Mouse (Mus musculus): ENCODE data around the gene Ctsa. TPM values are rescaled to one million over a fixed set of nuclear protein-coding genes. Genes with fewer than 3 reads are reported as not detected.
A peak's percentile ranks its signal among the peaks of the same experiment; 100 is the strongest.

Ctsa gene
- polyA plus RNA-seq, 1 experiment from 2014 or later: 1,079 TPM

GRCm38 (mm10) chr2:164823181-164823585 is 9.5 kb upstream of the Ctsa start:
- H3K27me3 ChIP-seq (replicated peaks; ENCODE audit: control insufficient read depth, insufficient read depth, low read length): no peaks in the 10 kb centered on the region
- H3K4me3 ChIP-seq (ENCODE audit: low read depth, low read length): peak overlapping the region; percentile 68
- 2% methylated on average over 10 of the region's 10 CpGs for WGBS
- no peaks in the 10 kb centered on the region for H3K9me3 ChIP-seq (ENCODE audit: control insufficient read depth)
- peak; percentile 41 for ATAC-seq
- peak; percentile 46 for TF ChIP-seq CTCF (IDR thresholded peaks at IDR 0.05; ENCODE audit: low read depth)
- H3K27ac ChIP-seq (ENCODE audit: low read depth, low read length): peak overlapping the region; percentile 55
- peak overlapping the region; percentile 87 for H3K4me2 ChIP-seq (replicated peaks; ENCODE audit: low read depth)
- H3K4me1 ChIP-seq (replicated peaks; ENCODE audit: control insufficient read depth, insufficient read depth, low read length): no peaks in the 10 kb centered on the region
- peak overlapping the region; percentile 65 for H3K9ac ChIP-seq (ENCODE audit: low read depth, low read length)
- H3K36me3 ChIP-seq (ENCODE audit: control insufficient read depth, insufficient read depth): peaks cover 54% of the 10 kb centered on the region

GRCm38 (mm10) chr2:164823969-164824368 is 8.7 kb upstream of the Ctsa start:
- no peaks in the 10 kb centered on the region for H3K27me3 ChIP-seq (replicated peaks; ENCODE audit: control insufficient read depth, insufficient read depth, low read length)
- no peak overlapping the region for H3K9ac ChIP-seq (ENCODE audit: low read depth, low read length)
- whole genome bisulfite sequencing: 87% methylated on average over 4 of the region's 4 CpGs
- no peak overlapping the region for H3K4me2 ChIP-seq (replicated peaks; ENCODE audit: low read depth)
- H3K4me1 ChIP-seq (replicated peaks; ENCODE audit: control insufficient read depth, insufficient read depth, low read length): no peaks in the 10 kb centered on the region
- no peak overlapping the region for H3K4me3 ChIP-seq (ENCODE audit: low read depth, low read length)
- TF ChIP-seq CTCF (IDR thresholded peaks at IDR 0.05; ENCODE audit: low read depth): no peak
- H3K27ac ChIP-seq (ENCODE audit: low read depth, low read length): no peak overlapping the region
- H3K36me3 ChIP-seq (ENCODE audit: control insufficient read depth, insufficient read depth): peaks cover 55% of the 10 kb centered on the region
- ATAC-seq: no peak
- no peaks in the 10 kb centered on the region for H3K9me3 ChIP-seq (ENCODE audit: control insufficient read depth)

GRCm38 (mm10) chr2:164825521-164825920 is 7.2 kb upstream of the Ctsa start:
- Histone ChIP-seq H3K36me3 (ENCODE audit: control insufficient read depth, insufficient read depth) (peaks cover 48% of the 10 kb centered on the region), H3K27ac (ENCODE audit: low read depth, low read length) (no peak overlapping the region)
- TF ChIP-seq CTCF (IDR thresholded peaks at IDR 0.05; ENCODE audit: low read depth): no peak

GRCm38 (mm10) chr2:164827146-164827850 is 5.4 kb upstream of the Ctsa start:
- Histone ChIP-seq H3K9me3 (ENCODE audit: control insufficient read depth) (no peaks in the 10 kb centered on the region), H3K27me3 (replicated peaks; ENCODE audit: control insufficient read depth, insufficient read depth, low read length) (no peaks in the 10 kb centered on the region), H3K4me1 (replicated peaks; ENCODE audit: control insufficient read depth, insufficient read depth, low read length) (no peaks in the 10 kb centered on the region), H3K36me3 (ENCODE audit: control insufficient read depth, insufficient read depth) (peaks cover 34% of the 10 kb centered on the region), H3K4me2 (replicated peaks; ENCODE audit: low read depth) (no peak overlapping the region), H3K27ac (ENCODE audit: low read depth, low read length) (no peak overlapping the region), H3K4me3 (ENCODE audit: low read depth, low read length) (no peak overlapping the region), H3K9ac (ENCODE audit: low read depth, low read length) (no peak overlapping the region)
- TF ChIP-seq CTCF (IDR thresholded peaks at IDR 0.05; ENCODE audit: low read depth): no peak
- ATAC-seq: no peak
- WGBS: 86% methylated on average over 16 of the region's 16 CpGs

More at GRCm38 (mm10) chr2:164825521-164825920, 7.2 kb upstream of the Ctsa start:
- ATAC-seq: no peak
- 94% methylated on average over 17 of the region's 17 CpGs for WGBS
- Histone ChIP-seq H3K4me2 (replicated peaks; ENCODE audit: low read depth) (no peak overlapping the region), H3K9me3 (ENCODE audit: control insufficient read depth) (no peaks in the 10 kb centered on the region), H3K4me3 (ENCODE audit: low read depth, low read length) (no peak overlapping the region), H3K9ac (ENCODE audit: low read depth, low read length) (no peak overlapping the region), H3K4me1 (replicated peaks; ENCODE audit: control insufficient read depth, insufficient read depth, low read length) (no peaks in the 10 kb centered on the region), H3K27me3 (replicated peaks; ENCODE audit: control insufficient read depth, insufficient read depth, low read length) (no peaks in the 10 kb centered on the region)

- 87% methylated on average over 6 of the region's 6 CpGs for WGBS
- TF ChIP-seq CTCF (IDR thresholded peaks at IDR 0.05; ENCODE audit: low read depth): no peak
Observed at GRCm38 (mm10) chr2:164828437-164828836, 4.2 kb upstream of the Ctsa start, which contains the start of gene Spata25. TSS of gene Spata25 (minus strand) at chr2:164828537.

GRCm38 (mm10) chr2:164829090-164829489 is 3.6 kb upstream of the Ctsa start:
- no peaks in the 10 kb centered on the region for H3K9me3 ChIP-seq (ENCODE audit: control insufficient read depth)
- no peak overlapping the region for H3K4me2 ChIP-seq (replicated peaks; ENCODE audit: low read depth)
- 93% methylated on average over 1 of the region's 1 CpGs for WGBS
- no peak overlapping the region for H3K4me3 ChIP-seq (ENCODE audit: low read depth, low read length)
- H3K27ac ChIP-seq (ENCODE audit: low read depth, low read length): no peak overlapping the region
- no peak overlapping the region for H3K9ac ChIP-seq (ENCODE audit: low read depth, low read length)
- H3K4me1 ChIP-seq (replicated peaks; ENCODE audit: control insufficient read depth, insufficient read depth, low read length): 0 out of 2 replicates have a peak, but pooled peaks cover 3% of the 10 kb centered on the region
- H3K36me3 ChIP-seq (ENCODE audit: control insufficient read depth, insufficient read depth): peaks cover 34% of the 10 kb centered on the region
- ATAC-seq: no peak
- no peaks in the 10 kb centered on the region for H3K27me3 ChIP-seq (replicated peaks; ENCODE audit: control insufficient read depth, insufficient read depth, low read length)
- no peak for TF ChIP-seq CTCF (IDR thresholded peaks at IDR 0.05; ENCODE audit: low read depth)

More at GRCm38 (mm10) chr2:164828437-164828836, 4.2 kb upstream of the Ctsa start, which contains the start of gene Spata25:
- no peak within 1 kb of the TSS for H3K4me2 ChIP-seq (replicated peaks; ENCODE audit: low read depth)
- ATAC-seq: no peak
- no peak within 1 kb of the TSS for H3K9ac ChIP-seq (ENCODE audit: low read depth, low read length)
- no peak within 1 kb of the TSS for H3K27ac ChIP-seq (ENCODE audit: low read depth, low read length)
- no peaks in the 10 kb centered on the region for H3K9me3 ChIP-seq (ENCODE audit: control insufficient read depth)
- H3K36me3 ChIP-seq (ENCODE audit: control insufficient read depth, insufficient read depth): peaks cover 34% of the 10 kb centered on the region
- H3K27me3 ChIP-seq (replicated peaks; ENCODE audit: control insufficient read depth, insufficient read depth, low read length): no peaks in the 10 kb centered on the region
- H3K4me1 ChIP-seq (replicated peaks; ENCODE audit: control insufficient read depth, insufficient read depth, low read length): 0 out of 2 replicates have a peak, but pooled peaks cover 3% of the 10 kb centered on the region
- H3K4me3 ChIP-seq (ENCODE audit: low read depth, low read length): no peak within 1 kb of the TSS

All from intestine, postnatal 0 days (tissue).